Mouse (Mus musculus) 3134 (cell line): Measurements from ENCODE around the gene Fndc5.

Experiments used
- DNase-seq: peaks from one replicate; pipeline ENCODE4 v3.0.0-alpha.2; 2011; ENCODE audit warnings: low spot score; ENCODE audit not compliant: insufficient read length; ENCODE audit errors: extremely low read depth

The Fndc5 gene

DNA sequence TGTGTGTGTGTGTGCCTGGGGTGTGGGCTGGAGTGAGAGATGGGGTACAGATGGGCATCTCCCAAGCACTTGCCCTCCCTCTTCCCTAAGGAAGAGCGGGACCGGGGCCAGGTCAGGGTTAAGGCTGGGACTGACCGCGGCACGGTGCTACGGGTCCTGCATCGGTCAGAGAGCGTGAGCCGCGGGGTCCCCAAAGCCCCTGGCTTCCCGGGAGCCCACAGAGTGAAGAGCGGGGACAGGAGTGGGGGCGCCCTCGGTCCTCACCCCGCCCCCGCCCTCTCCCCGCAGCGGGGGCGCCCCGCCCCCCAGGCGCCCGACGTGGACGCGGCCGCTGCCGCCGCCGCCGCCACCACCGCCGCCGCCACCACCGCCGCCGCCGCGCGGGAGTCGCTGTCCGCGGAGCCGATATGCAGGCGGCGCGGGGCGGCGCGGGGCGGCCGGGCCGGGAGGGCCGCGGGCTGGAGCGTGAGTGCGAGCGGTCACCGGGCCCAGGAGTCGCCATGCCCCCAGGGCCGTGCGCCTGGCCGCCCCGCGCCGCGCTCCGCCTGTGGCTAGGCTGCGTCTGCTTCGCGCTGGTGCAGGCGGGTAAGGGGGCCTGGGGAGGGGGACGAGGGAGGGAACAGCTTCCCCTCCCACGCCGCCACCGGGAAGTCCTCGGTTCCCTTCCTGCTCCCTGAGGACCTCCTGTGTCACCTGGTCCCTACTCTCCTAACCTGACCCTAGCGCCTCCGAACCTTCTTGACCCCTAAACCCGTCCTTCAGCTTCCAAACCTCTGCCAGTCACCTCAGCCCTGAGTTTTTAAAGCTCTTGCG is at the start of gene Fndc5:
TSS of gene Fndc5 (plus strand) at position 421 of the 813 bp plus-strand sequence.
- DNase-seq: no peak

DNA sequence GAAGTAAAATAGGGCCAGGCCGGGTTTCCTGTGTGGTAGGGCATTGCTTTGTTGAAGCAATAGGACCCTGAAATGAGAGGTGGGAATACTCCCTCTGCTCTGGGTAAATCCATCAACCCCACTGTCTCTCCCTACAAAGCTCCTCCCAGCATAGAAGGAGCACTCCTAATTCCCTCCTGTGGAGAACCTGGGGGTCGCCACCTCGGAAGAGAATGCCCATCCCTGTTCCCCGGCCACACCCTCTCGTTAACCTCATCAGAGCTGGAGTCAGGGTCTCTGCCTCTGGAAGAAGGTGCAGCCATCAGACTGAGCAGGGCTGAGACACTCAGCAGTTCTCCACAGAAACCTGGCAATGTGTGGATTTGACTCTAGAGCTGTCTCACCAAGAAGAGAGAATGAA is 48.9 kb upstream of the Fndc5 start:
- DNase-seq: no peak

- DNase-seq: no peak
Observed at GRCm38 (mm10) chr4:129095276-129095675, 41.5 kb upstream of the Fndc5 start.

DNA sequence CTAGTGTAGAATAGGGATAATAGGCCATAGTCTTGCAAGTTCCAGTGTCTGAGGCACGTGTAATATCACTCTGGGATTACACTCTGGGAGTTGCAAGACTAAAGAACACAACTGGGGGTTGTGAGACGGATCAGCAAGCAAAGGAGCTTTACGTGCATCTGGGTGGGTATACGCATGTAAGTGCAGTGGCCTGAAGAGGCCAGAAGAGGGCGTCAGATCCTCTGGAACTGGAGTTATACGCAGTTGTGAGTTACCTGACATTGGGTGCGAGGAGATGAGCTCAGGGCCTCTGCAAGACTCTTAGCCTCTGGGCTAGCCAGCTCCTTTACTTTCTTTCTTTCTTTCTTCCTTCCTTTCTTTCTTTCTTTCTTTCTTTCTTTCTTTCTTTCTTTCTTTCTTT is 39.8 kb upstream of the Fndc5 start:
- no peak for DNase-seq

- DNase-seq: no peak
Observed at GRCm38 (mm10) chr4:129102133-129102829, 34.5 kb upstream of the Fndc5 start.

DNA sequence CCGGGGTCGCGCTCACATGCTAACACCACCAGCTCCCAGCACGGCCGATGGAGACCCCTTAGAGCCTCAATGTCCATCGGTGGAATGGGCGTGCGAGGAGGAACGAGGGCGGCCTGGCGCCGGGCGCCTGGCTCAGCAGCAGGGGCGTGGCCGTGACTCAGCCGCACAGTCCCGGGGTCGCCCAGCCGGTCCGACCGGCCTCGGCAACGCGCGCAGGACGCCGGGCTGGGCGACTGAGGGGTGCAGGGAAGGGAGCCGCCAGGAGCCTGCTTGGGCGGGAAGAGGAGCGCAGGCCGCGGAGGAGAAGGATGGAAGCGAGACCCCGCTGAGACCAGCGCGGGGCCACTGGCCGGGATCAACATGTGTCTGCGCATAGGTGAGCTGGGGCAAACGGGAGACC is 31.4 kb upstream of the Fndc5 start, which contains the start of gene Tmem54:
TSS of gene Tmem54 (plus strand) at position 193 of the 400 bp plus-strand sequence.
- no peak for DNase-seq

- no peak for DNase-seq
Observed at GRCm38 (mm10) chr4:129106073-129106472, 30.7 kb upstream of the Fndc5 start.

DNA sequence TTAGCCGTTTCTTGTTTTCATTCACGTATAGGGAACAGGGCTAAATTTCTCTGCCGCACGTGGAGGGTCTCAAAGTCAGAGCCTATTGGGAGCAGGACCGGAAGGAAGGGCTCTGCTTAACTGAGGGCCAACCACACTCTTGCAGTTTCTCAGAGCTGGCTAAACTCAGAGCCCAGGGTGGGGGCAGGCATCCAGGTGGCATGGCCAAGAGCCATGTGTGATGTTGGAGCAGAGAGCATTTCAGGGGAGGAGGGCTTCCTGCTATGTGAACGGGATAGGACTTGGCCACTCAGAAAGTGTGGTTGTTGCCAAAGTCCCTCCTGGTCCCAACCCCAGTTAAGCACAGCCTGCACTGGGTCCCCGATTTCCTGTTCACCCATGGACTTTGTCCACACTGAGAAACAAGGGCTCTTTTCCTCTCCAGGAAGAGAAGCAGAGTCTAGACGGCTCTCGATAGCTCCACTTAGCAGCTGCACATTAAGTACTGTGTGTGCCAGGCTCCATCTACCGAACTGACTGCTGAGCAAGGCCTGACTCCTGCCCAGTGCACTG is 29.4 kb upstream of the Fndc5 start:
- no peak for DNase-seq

DNA sequence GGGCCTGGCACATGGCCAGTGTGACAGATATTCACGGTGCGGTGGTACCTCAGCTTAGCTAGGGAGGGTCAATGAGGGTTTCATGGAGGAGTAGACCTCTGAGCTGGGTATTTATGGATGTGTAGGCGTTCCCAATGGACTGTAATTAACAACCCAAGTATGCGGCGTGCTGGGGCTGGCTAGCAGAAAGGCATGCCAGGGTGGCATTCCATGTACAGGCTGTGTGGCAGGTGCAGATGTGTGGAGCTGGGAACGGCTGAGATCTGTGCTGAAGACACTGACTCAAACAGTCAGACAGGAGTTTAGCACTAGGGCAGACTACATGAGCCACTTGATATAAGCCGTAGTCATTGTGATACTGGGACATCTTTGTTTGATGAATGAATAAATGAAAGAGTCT is 28.2 kb upstream of the Fndc5 start:
- no peak for DNase-seq

DNA sequence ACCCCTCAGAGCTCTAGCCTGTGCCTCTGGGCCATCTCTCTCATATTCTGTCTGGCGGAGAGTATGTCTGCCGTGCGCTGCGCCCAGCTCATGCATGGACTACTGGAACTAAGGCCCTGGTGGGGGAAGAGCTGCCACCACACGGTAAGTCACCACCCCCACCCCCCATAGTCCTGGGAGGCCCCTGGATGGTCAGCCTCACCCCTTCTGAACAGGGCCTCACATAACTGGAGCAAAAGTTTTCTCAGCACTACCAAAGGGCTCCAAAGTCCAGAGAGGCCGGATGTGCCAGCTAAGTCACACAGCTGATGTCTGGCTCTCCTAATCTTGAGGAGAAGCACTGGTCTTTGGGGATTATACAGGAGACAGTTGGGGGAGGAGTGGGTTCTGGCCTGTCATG is 26.0 kb upstream of the Fndc5 start:
- no peak for DNase-seq

DNA sequence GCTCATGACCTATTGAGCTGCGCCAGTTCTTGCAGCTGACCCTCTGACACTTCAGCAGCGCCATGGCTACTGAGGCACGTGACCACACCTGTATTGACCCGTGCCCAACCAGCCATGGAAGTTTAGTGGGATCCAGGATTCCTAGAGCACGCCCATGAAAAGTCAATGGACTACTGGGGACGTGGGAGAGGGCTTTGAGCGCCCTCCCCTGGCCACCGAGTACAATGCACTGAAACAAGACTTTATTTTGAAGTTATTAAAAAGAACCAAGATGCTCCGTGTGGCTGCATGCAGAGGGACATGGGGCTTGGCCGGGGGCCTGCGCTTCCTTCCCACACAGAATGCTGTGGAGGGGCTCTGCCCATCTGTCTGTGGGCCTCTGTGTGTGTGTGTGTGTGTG is 25.4 kb upstream of the Fndc5 start:
- DNase-seq: no peak

DNA sequence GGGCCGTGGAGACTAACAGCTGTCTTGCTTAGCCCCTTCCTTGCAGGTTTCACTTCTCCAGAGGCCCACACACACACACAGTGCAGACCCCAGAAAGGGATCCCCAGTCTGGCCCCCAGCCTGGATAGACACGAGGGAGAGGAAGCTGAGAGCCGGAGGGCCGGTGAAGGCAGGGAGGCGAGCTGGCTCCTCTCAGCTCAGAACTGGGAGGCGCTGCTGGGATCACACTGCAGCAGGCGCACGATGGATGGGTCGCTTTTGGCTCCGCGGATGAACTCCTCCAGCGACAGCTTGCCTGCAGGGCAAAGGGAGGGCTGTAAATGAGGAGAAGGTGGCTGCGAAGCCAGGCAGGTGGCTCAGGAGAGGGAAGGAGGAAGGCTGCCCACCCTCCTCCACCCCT is 24.6 kb upstream of the Fndc5 start:
- no peak for DNase-seq

GRCm38 (mm10) chr4:129113083-129113988 is 23.5 kb upstream of the Fndc5 start:
- peak; percentile 58 for DNase-seq

GRCm38 (mm10) chr4:129116703-129117102 is 20.1 kb upstream of the Fndc5 start:
- DNase-seq: no peak

- DNase-seq: no peak
Observed at GRCm38 (mm10) chr4:129117720-129118510, 18.9 kb upstream of the Fndc5 start.

GRCm38 (mm10) chr4:129119708-129120107 is 17.1 kb upstream of the Fndc5 start:
- DNase-seq: no peak

DNA sequence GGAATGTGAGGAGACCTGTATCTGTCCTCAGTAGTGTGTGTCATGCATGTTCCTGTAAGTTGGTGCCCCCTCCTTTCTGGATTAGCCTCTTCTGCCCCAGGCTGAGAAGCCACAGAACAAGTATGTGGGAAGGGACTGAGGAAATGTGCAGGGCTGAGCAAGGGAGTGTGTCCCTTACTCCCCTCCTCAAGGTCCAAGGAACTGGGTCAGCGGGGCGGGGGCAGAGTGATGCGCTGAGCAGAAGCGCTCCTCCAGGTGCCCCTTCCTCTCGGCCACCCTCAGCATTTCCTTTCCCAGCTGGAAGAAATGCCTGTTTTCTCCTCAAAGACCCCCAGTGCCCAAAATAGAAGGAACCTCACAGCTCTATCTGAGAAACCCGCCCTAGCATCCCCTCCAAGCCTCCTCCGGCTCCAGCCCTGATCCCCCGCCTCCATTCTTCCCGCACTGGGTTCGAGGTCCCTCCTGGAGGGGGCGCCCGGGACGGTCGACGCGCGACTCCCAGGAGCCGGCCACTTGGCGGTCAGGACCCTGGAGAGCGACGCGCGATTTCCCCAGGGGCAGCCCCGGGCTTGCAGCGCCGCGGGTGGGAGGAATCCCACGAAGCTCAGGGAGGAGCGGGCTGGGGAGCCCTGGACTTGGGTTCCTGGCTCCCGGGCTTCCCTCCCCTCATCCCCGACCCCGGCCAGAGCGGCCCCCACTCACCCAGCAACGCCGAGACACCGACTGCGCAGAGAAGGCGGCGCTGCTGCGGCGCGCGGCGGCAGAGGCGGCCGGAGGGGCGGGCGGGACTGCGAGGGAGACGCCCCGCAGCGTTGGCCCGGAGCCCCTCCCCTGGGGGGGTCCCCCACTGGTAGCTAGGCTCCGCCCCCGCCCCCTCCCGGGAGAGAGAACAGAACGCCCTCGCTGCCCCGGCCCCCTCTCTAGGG is 16.0 kb upstream of the Fndc5 start:
- no peak for DNase-seq

GRCm38 (mm10) chr4:129121569-129122086 is 15.2 kb upstream of the Fndc5 start, which contains the start of gene Hpca:
Gene Hpca (minus strand): TSS chr4:129122036.
- DNase-seq: no peak

DNA sequence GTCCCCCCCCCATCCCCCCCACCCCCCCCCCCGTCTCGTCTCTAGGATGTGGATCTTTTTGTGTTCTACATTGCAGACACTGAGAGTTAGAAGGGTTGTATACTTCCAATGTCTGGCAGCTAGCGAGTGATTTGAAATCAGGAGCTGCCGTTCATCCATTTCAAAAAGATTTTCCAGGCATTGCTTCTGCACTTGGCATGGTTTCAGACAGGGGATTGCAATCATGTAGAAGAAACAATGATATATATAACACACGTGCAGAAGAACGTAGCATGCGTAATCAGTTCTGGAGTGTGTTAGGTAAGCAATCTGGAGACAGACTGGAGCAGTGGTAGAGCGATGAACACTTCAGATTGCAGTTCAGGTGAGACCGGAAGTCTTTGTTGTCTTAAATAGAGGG is 14.7 kb upstream of the Fndc5 start:
- DNase-seq: no peak
